Mouse (Mus musculus) embryo, embryonic 9.5 days (tissue): ENCODE results near the gene Bicdl2.

ENCODE experiments used
- DNase-seq: peaks from one replicate; pipeline ENCODE4 v3.0.0-alpha.2; 2017; ENCODE audit errors: extremely low spot score

The Bicdl2 gene

GRCm38 (mm10) chr17:23660117-23660875 lies at the start of gene Bicdl2:
Bicdl2 (plus strand) TSS chr17:23660506.
- no peak for DNase-seq

DNA sequence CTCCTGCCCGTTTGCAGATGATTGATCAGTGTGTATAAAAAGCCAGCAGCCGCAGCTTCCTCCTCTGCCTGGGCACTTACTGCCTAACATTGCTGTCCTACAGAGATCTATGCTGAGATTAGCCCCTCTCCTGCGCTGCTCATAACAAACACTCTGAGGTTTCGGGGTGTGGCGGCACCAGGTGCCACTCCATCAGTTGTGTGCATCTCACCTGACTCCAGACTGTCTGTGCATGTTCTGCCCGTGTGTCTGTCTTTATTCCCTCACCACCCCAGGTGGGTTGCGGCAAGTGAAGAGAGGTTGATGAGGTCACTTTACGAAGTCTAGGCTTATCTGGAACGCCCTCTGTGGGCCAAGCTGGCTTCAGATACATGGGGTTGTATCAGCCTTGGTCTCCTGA lies 43.2 kb upstream of the Bicdl2 start:
- no peak for DNase-seq

GRCm38 (mm10) chr17:23620351-23620750 lies 40.0 kb upstream of the Bicdl2 start:
- no peak for DNase-seq

- no peak for DNase-seq
These were observed 32.5 kb upstream of the Bicdl2 start for GRCm38 (mm10) chr17:23627813-23628212.

DNA sequence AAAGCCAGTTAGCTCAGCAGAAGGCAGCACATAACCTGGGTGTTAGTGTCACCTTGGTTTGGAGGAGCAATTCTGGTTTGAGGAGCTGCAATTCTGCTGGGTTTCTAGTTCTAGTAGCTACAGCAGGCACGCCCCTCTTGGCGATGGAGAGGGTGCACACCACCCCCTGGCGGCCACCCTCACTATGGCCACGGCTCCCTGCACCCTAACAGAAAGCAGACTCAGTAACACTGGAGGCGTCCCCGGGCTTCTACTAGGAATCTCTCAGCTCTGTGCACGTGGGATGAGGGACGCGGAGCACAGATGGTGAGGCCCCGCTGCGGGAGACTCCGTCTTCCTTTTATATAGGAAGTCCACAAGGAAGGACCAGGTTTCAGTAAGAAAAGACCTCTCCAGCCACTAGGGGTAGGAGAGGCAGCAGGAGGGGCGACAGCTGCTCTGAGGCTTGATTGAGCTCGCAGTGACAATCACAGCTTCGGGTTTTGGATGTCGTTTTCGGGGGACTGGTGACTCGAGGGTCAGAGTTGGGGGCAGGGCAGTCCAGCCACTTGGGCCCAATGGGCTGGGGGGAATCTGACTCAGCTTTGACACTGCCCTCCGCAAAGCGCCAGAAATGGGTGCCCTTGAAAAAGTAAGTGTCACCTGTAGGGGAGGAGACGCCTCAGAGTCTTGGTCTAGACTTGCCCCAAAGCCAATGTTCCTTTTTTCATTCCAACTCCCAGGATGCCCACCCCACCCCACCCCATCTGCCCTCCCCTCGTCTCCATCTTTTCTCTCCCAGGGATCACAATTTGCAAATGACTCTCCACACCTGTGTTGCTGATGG lies 29.9 kb upstream of the Bicdl2 start:
- DNase-seq: peak; percentile 81

DNA sequence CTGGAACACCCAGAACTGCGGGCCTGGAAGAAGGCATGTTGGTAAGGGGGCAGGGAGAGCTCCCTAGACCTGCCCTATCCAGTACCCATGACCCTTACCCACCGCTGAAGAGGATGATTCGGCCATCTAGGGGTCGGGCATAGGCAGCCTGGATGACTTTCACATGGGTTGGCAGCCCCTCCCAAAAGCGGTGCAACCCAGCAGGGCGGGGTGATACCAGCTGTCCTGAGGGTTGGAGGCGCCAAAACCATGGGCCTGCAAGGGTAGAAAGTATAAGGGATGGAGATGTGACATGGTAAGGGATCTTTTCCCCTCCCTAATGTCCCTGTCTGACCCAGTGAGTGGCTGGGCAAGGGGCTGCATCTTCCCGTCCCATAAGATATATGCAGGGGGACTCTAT lies 29.1 kb upstream of the Bicdl2 start:
- DNase-seq: no peak

DNA sequence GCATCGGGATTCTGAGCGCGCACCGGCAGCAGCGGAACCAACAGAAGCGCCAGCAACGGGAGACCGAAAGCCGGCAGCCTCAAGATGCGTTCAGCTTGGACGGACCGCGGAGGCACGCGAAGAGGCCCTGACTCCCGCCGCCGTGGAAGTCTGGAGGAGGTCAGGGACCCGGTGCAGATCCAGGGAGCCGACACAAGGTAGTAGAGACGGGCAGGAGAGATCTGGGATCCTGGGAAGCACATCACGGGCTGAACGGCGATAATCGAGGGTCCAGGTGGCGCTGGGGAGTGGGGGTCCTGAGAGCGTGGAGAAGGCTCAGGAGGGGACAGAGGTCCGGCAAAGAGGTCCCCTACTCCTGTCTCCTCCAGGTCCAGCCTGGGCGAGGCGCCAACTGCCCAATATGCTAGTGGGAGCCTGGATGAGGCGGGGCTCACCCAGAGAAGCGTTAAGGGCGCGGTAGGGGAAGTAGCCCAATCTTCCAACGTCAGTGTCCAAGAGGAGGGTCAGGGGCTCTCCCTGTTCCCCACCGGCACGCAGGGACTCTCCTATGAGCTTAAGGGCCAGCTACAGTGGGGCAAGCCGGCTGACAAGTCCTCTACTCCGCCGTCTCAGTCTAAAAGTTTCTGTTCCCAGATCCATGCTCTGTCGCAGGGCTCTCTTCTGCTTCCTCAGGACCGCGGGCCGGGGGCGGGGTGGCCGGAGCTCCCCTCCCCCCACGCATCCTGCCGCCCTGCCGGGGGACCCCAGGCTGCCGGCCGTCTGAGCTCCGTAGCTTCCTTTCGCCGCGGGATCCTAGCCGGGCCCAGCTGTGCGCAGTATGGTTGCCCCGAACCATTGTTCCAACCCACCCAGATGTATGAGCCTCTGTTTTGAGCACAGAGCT lies 15.5 kb upstream of the Bicdl2 start, which contains the start of gene Mmp25:
Mmp25 (minus strand) TSS at position 665 of the 883 bp plus-strand sequence.
- peak; percentile 60 for DNase-seq

- no peak for DNase-seq
These were observed 14.4 kb upstream of the Bicdl2 start for GRCm38 (mm10) chr17:23645894-23646293.

DNA sequence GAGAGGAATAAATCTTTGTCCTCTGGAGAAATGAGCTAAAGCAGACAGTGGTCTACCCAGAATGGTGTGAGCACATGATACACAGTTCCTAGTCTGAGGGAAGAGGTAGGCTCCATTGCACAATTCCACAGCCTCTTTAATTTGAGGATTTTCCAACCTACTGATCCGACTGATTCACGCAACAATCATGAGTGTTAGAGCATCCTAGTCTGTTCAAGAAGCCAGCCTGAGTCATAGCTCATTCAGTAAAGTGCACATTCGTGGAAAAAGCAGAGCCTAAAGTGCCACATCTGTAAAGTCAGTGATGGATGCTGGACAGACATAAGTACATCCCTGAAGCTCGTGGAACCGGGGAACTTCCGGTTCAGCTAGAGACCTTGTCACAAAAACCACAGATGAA lies 8.9 kb upstream of the Bicdl2 start:
- no peak for DNase-seq

- no peak for DNase-seq
These were observed 7.0 kb upstream of the Bicdl2 start for GRCm38 (mm10) chr17:23653324-23653723.

DNA sequence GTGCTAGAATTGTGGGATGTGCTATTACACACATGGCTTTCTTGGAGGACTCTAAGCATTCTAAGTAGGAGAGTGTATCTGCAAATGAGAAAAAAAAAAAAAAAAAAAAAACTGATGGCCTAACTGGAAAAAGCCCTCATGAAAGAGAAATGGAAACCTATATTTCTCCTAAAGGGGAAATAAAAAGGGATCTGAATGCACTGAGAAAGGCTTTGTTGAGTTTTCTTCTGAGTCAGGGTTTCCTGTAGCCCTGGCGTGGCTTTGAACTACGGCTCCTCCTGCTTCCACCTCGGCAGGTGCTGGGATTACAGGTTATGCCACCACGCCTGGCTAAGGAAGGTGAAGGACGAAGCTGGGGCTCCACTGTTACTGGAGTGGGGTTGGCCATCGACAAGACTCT lies 6.3 kb upstream of the Bicdl2 start:
- DNase-seq: no peak

DNA sequence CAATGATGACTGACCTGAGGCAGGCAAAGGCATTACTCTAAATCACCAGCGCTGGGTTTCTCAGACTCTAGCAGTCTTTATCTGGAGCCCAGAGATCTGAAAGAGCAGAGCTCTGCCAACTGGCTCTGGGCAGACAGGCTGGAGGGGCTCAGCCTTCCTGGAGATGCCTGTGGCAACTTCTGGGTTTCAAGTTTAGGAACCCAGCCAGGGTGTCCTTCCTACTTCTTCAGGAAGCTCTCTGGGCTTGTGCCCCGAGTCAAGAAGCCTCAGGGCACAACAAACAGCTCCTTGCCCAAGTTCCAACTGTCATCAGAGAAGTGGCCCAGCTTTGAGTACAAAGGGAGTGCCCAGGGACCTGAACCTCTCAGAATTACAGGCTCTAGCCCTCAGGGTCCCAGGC lies 5.9 kb upstream of the Bicdl2 start:
- no peak for DNase-seq

DNA sequence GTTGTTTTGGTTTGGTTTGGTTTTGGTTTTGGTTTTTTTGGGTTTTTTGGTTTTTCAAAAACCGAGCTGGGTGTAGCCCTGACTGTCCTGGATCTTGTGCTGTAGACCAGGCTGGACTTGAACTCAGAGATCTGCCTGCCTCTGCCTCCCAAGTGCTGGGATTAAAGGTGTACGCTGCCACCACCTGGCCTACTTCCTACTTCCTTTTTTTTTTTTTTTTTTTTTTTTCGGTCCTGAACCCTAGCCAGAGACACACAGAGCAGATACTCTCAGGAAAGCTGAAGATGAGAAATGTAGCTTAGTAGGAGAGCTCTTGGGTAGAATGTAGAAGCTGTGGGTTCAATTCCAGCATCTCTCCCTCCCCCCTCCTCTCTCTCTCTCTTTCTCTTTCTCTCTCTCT lies 1.9 kb upstream of the Bicdl2 start:
- no peak for DNase-seq

GRCm38 (mm10) chr17:23660876-23661200 lies 532 bp downstream of the Bicdl2 start:
- no peak for DNase-seq

GRCm38 (mm10) chr17:23661526-23661925 lies 1.2 kb downstream of the Bicdl2 start:
- DNase-seq: no peak

DNA sequence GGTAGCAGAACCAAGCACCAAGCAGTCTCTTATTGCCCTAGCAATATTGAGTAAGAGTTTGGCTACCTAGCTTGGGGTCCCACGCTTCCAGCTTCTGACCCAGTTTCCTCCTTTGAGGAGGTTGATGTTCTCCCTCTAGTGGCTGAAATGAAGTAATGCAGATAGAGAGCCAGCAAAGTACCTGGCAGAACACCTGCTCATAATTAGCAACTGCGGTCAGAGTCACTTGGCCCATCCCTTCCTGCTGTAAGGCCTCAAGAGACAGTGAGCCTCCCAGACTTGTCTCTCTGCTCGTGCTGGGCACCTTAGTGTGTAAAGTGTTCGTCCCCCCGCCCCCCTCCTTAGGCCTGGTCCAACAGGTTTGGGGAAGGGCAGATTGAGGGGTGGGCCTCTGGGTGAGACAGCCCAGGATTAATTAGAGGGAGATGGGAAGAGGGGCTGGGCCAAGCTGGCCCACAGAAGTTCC lies 4.3 kb downstream of the Bicdl2 start:
- no peak for DNase-seq

DNA sequence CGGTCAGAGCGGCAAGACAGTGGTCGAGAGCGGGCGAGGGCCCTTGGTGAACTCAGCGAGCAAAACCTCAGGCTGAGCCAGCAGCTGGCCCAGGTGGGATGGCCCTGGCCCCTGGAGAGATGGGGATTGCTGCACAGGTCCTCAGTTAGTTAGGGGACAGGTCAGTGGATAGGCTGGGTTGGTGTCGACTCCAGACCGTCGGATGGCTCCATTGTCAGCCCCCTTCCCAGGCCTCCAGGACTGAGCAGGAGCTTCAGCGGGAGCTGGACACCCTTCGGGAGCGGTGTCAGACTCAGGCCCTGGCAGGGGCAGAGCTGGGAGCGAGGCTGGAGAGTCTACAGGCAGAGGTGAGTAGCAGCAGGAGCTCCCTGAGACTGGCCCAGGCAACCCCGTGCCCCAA lies 5.2 kb downstream of the Bicdl2 start:
- no peak for DNase-seq

DNA sequence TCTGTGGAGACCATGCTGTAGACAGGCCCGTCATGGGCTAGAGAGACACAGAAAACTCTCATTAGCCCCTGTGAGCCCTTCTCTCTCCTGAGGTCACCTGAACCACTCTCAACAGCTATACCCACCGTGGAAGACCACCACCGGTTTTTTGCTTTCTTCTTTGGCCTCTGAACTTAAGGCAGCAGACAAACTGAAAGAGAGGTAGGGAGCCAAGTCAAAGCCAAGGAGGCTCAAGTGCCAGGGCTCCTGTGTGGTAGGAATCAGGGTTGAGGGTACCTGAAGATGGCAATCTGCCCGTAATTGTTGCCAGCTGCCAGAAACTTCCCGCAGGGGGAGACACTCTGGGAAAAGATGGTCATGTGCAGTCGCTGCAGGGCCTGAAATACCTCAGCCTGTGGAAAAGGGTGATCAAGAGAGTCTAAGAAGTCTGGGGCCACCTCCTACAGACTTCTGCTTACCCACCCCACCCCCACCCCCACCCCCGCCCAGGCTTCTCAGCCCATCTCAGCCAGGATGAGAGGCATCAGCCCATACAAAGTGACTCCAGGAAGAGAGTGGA lies 10.3 kb downstream of the Bicdl2 start:
- no peak for DNase-seq

DNA sequence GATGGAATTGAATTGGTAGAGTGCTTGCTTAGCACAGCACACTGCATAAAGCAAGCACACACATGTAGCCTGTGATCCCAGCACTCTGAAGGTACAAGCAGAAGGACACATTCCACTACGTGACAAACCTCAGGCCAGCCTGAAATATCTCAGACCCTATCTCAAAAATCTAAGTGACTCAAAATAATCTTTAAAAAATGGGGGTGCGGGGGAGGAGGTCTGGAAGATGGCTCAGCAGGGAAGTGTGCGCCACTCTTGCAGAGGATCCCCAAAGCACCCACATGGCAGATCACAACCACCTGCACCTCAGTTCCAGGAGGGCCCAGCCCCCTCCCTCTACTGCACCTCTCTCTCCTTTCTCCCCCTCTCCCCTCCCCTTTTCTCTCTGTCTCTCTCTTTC lies 11.2 kb downstream of the Bicdl2 start:
- no peak for DNase-seq

- DNase-seq: no peak
These were observed 12.5 kb downstream of the Bicdl2 start for GRCm38 (mm10) chr17:23672761-23673160.

DNA sequence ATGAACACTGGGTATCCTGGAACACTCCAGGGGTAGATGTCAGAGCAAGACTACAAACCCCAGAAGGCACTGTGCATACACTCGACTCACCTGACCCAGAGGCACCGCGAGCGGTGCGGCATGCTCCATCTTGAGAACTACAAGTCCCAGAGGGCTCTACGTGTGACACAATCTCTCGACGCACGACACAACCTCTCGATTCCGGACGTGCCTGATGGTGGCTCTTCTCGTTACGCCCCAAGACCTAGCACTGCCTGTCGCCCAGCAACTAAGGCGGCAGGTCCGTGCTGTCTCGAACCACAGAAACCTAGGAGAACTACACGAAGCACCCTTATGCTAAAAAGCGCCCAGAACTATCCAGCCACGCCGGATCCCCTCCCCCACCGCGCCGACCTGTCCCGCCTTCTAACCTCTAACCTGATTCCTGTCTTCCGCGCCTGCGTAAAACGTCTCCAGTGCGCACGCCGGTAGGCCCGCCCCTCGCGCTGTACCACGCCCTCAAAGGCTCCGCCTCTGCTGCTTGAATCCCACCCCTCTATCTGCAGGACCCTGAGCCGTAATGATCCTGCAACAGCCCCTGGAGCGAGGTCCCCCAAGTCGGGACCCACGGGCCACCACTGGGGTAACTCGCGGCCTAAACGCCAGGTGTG lies 13.2 kb downstream of the Bicdl2 start, which contains the start of the genes Hcfc1r1 and Thoc6:
Hcfc1r1 (plus strand) TSS at position 173 of the 650 bp plus-strand sequence.
Thoc6 (minus strand) TSS at position 459 of the 650 bp plus-strand sequence.
- DNase-seq: peak; percentile 95
